30 mouse cellular contexts compared by ENCODE assay signal in the genomic region with DNA sequence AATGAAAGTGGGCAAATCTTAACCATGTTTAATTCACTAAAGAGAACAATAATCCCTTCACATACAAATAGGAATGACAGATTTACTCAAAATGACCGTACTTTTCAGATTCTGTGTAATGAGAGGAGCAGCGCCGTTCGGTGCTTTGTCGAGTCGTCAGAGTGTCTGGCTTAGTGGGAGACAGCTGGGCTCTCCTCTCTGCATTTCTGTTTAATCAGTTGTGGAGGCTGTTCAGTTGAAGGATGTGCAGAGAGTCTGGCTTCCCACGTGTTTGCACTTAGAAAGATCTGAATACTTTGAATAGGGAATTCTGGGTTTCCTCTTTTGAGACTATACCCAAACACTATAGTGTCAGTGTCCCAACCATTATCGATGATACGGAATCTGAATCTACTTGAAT. TPM values are rescaled to one million over a fixed set of nuclear protein-coding genes. Genes with fewer than 3 reads are reported as not detected.
DNase-seq lines count a peak whose midpoint lies in the region; ATAC-seq and TF ChIP-seq lines count a peak whose summit lies in the region.
"Had no signal": no experiment of that assay in that cellular context is flagged by ENCODE, and none has a peak within 500 bp of the region (broad histone marks: within the 10 kb centered on the region; RNA-seq: fewer than 3 reads in every experiment).

No protein-coding gene starts in this region.

- ATAC-seq in forebrain, embryonic 16.5 days: peak; percentile 57; the same call in 1 of the 2 replicates
- no peak for ATAC-seq in forebrain, embryonic 12.5 days (ENCODE audit: low FRiP score)
- no peak for ATAC-seq in activated CD4-positive, CD25-positive, alpha-beta regulatory T cell, adult 4 months
- ATAC-seq: CD4-positive, CD25-positive, alpha-beta regulatory T cell, adult 4 months; intestine, postnatal 0 days had no signal

- no peak overlapping the region for H3K4me3 ChIP-seq in forebrain, embryonic 16.5 days (replicated peaks; ENCODE audit: low read length)
- H3K4me3 ChIP-seq in forebrain, embryonic 12.5 days (replicated peaks): no peak overlapping the region
- H3K4me3 ChIP-seq: embryonic facial prominence, embryonic 12.5 days; embryonic facial prominence, embryonic 15.5 days; heart, adult 2 months; heart, embryonic 10.5 days; heart, embryonic 13.5 days; hindbrain, embryonic 12.5 days; hindbrain, embryonic 15.5 days had no signal

- 45% methylated on average over 9 of the region's 9 CpGs for WGBS in forebrain, embryonic 16.5 days
- 62% methylated on average over 9 of the region's 9 CpGs for WGBS in forebrain, embryonic 12.5 days

- H3K27ac ChIP-seq in forebrain, embryonic 16.5 days (ENCODE audit: low read length): no peak overlapping the region
- no peak overlapping the region for H3K27ac ChIP-seq in forebrain, embryonic 12.5 days
- H3K27ac ChIP-seq: embryonic facial prominence, embryonic 12.5 days; embryonic facial prominence, embryonic 15.5 days; heart, adult 2 months; heart, embryonic 10.5 days; heart, embryonic 13.5 days; hindbrain, embryonic 12.5 days; hindbrain, embryonic 15.5 days had no signal

- H3K9ac ChIP-seq in forebrain, embryonic 16.5 days (replicated peaks; ENCODE audit: low read depth, low read length): no peak overlapping the region
- no peak overlapping the region for H3K9ac ChIP-seq in forebrain, embryonic 12.5 days
- H3K9ac ChIP-seq: embryonic facial prominence, embryonic 12.5 days; embryonic facial prominence, embryonic 15.5 days; heart, embryonic 13.5 days; hindbrain, embryonic 12.5 days; hindbrain, embryonic 15.5 days had no signal

- H3K4me2 ChIP-seq in forebrain, embryonic 16.5 days (ENCODE audit: low read length): no peak overlapping the region
- H3K4me2 ChIP-seq in forebrain, embryonic 12.5 days: no peak overlapping the region
- H3K4me2 ChIP-seq: embryonic facial prominence, embryonic 12.5 days; embryonic facial prominence, embryonic 15.5 days; heart, embryonic 13.5 days; hindbrain, embryonic 12.5 days; hindbrain, embryonic 15.5 days had no signal

- peak; percentile 55 for DNase-seq in heart, adult 11 months
- DNase-seq in heart, postnatal 14 days: no peak
- peak; percentile 32 to 39 for DNase-seq in left cerebral cortex, postnatal 14 days (ENCODE audit: low spot score in 2 of 2)
- DNase-seq in left cerebral cortex, adult 11 months (ENCODE audit: low spot score): no peak
- DNase-seq in brain, embryonic 14.5 days (ENCODE audit: low read depth): peak; percentile 47
- DNase-seq: adrenal gland, adult 8-10 months; adrenal gland, postnatal 25 days; cerebellum, adult 11 months; cerebellum, adult 2 months; cerebellum, adult 9-11 months; cerebellum, postnatal 25 days; gastrocnemius, postnatal 25 days; heart, adult 2 months had no signal

- no peaks in the 10 kb centered on the region for H3K36me3 ChIP-seq in forebrain, embryonic 16.5 days (ENCODE audit: control insufficient read depth, insufficient read depth)
- no peaks in the 10 kb centered on the region for H3K36me3 ChIP-seq in forebrain, embryonic 12.5 days (replicated peaks)
- H3K36me3 ChIP-seq: embryonic facial prominence, embryonic 12.5 days; embryonic facial prominence, embryonic 15.5 days; heart, embryonic 10.5 days; heart, embryonic 13.5 days; hindbrain, embryonic 12.5 days; hindbrain, embryonic 15.5 days had no signal

- H3K4me1 ChIP-seq in forebrain, embryonic 16.5 days (replicated peaks; ENCODE audit: control insufficient read depth, insufficient read depth, low read length): no peaks in the 10 kb centered on the region
- H3K4me1 ChIP-seq in forebrain, embryonic 12.5 days: no peaks in the 10 kb centered on the region
- H3K4me1 ChIP-seq: embryonic facial prominence, embryonic 15.5 days; heart, embryonic 10.5 days; hindbrain, embryonic 12.5 days; hindbrain, embryonic 15.5 days had no signal

- H3K9me3 ChIP-seq in forebrain, embryonic 16.5 days (ENCODE audit: control insufficient read depth, low read length): no peaks in the 10 kb centered on the region
- H3K9me3 ChIP-seq in forebrain, embryonic 12.5 days: no peaks in the 10 kb centered on the region
- H3K9me3 ChIP-seq: embryonic facial prominence, embryonic 12.5 days; embryonic facial prominence, embryonic 15.5 days; heart, embryonic 10.5 days; heart, embryonic 13.5 days; hindbrain, embryonic 12.5 days; hindbrain, embryonic 15.5 days had no signal

- TF ChIP-seq POLR2A in brain, embryonic 14.5 days (IDR thresholded peaks at IDR 0.05; ENCODE audit: borderline replicate concordance, extremely low read depth, insufficient read depth, insufficient read length, poor library complexity, severe bottlenecking): no peak

- no peak for TF ChIP-seq CTCF in brain, embryonic 14.5 days (IDR thresholded peaks at IDR 0.05; ENCODE audit: borderline replicate concordance, extremely low read depth, insufficient read depth, insufficient read length)

- intact Hi-C loops in heart, postnatal 14 days (cut with DNase I): no loop called here
- intact Hi-C loops in left cerebral cortex, postnatal 14 days (cut with DNase I): loop anchor here (10.0 kb wide), 1 partner anchor 1437 kb away; no protein-coding TSS in a partner anchor

- no peaks in the 10 kb centered on the region for H3K27me3 ChIP-seq in forebrain, embryonic 16.5 days (replicated peaks; ENCODE audit: control insufficient read depth, insufficient read depth, low read length)
- no peaks in the 10 kb centered on the region for H3K27me3 ChIP-seq in forebrain, embryonic 12.5 days
- H3K27me3 ChIP-seq: embryonic facial prominence, embryonic 12.5 days; embryonic facial prominence, embryonic 15.5 days; heart, embryonic 13.5 days; hindbrain, embryonic 12.5 days; hindbrain, embryonic 15.5 days had no signal

RNA-seq across cellular contexts. Expression of a gene that starts 7.0 kb away (rescaled TPM):
- polyA plus RNA-seq in forebrain, embryonic 16.5 days (2015; fragmentation: Nextera tagmentation; extraction: Ambion mirVana): 0.16 and 0.18 TPM in 2 replicates
- polyA plus RNA-seq in forebrain, embryonic 12.5 days (2016; fragmentation: Nextera tagmentation; extraction: Ambion mirVana): 0.37 and 0.40 TPM in 2 replicates
- total RNA-seq in heart, postnatal 14 days (2021): under 1 TPM; 0.31 to 0.39 TPM
- total RNA-seq in left cerebral cortex, postnatal 14 days (2021): under 1 TPM; 0.21 to 0.31 TPM
- polyA plus RNA-seq in brain, embryonic 14.5 days (2012; rRNA removed): 0.19 and 0.59 TPM in 2 replicates
- polyA plus RNA-seq in activated CD4-positive, CD25-positive, alpha-beta regulatory T cell, adult 4 months (2017; shearing (Covaris generic)): not detected
- total RNA-seq: adrenal gland, adult 8-10 months; adrenal gland, postnatal 25 days; common myeloid progenitor, adult 5-6 weeks; gastrocnemius, adult 8-10 months; gastrocnemius, postnatal 25 days; heart, adult 2 months; heart, postnatal 25 days; hematopoietic stem cell, adult 5-6 weeks; MEL had no signal
- polyA plus RNA-seq: C2C12; CD4-positive, CD25-positive, alpha-beta regulatory T cell, adult 4 months had no signal

RNA-seq across cellular contexts. Expression of a gene that starts 23.0 kb away (rescaled TPM):
- polyA plus RNA-seq in forebrain, embryonic 16.5 days (2015; fragmentation: Nextera tagmentation; extraction: Ambion mirVana): 6.2 and 6.4 TPM in 2 replicates
- polyA plus RNA-seq in forebrain, embryonic 12.5 days (2016; fragmentation: Nextera tagmentation; extraction: Ambion mirVana): 1.1 and 1.2 TPM in 2 replicates
- total RNA-seq in heart, postnatal 14 days (2021): 10 to 100 TPM; 11.8 to 13.1 TPM
- total RNA-seq in left cerebral cortex, postnatal 14 days (2021): 10 to 100 TPM; 43.6 to 47.4 TPM
- polyA plus RNA-seq in brain, embryonic 14.5 days (2012; rRNA removed): 4.8 and 8.3 TPM in 2 replicates
- polyA plus RNA-seq in activated CD4-positive, CD25-positive, alpha-beta regulatory T cell, adult 4 months (2017; shearing (Covaris generic)): under 1 TPM in 1 of 2 experiments, not detected in 1; 0.12 TPM
- total RNA-seq: MEL had no signal
- polyA plus RNA-seq: C2C12 had no signal

RNA-seq across cellular contexts. Expression of a gene that starts 23.0 kb away (rescaled TPM):
- 1.9 and 2.4 TPM in 2 replicates for polyA plus RNA-seq in forebrain, embryonic 16.5 days (2015; fragmentation: Nextera tagmentation; extraction: Ambion mirVana)
- 1.1 and 1.5 TPM in 2 replicates for polyA plus RNA-seq in forebrain, embryonic 12.5 days (2016; fragmentation: Nextera tagmentation; extraction: Ambion mirVana)
- total RNA-seq in heart, postnatal 14 days (2021): 10 to 100 TPM; 21.0 to 21.5 TPM
- total RNA-seq in left cerebral cortex, postnatal 14 days (2021): 10 to 100 TPM in 1 of 2 experiments, 1 to 10 TPM in 1; 9.9 to 10.3 TPM
- polyA plus RNA-seq in brain, embryonic 14.5 days (2012; rRNA removed): 2.6 and 4.0 TPM in 2 replicates
- polyA plus RNA-seq in activated CD4-positive, CD25-positive, alpha-beta regulatory T cell, adult 4 months (2017; shearing (Covaris generic)): not detected
- total RNA-seq: MEL had no signal
- polyA plus RNA-seq: C2C12; CD4-positive, CD25-positive, alpha-beta regulatory T cell, adult 4 months had no signal

RNA-seq across cellular contexts. Expression of a gene that starts 29.8 kb away (rescaled TPM):
- polyA plus RNA-seq in forebrain, embryonic 16.5 days (2015; fragmentation: Nextera tagmentation; extraction: Ambion mirVana): 0.19 and 0.46 TPM in 2 replicates
- 0.12 and 0.13 TPM in 2 replicates for polyA plus RNA-seq in forebrain, embryonic 12.5 days (2016; fragmentation: Nextera tagmentation; extraction: Ambion mirVana)
- 1 to 10 TPM; 1.4 to 2.3 TPM for total RNA-seq in heart, postnatal 14 days (2021)
- under 1 TPM; 0.55 TPM for total RNA-seq in left cerebral cortex, postnatal 14 days (2021)
- 0.21 and 0.29 TPM in 2 replicates for polyA plus RNA-seq in brain, embryonic 14.5 days (2012; rRNA removed)
- under 1 TPM in 1 of 2 experiments, not detected in 1; 0.21 TPM for polyA plus RNA-seq in activated CD4-positive, CD25-positive, alpha-beta regulatory T cell, adult 4 months (2017; shearing (Covaris generic))
- total RNA-seq: common myeloid progenitor, adult 5-6 weeks; gastrocnemius, adult 8-10 months; MEL had no signal
- polyA plus RNA-seq: C2C12; CD4-positive, CD25-positive, alpha-beta regulatory T cell, adult 4 months; embryonic facial prominence, embryonic 15.5 days; intestine, postnatal 0 days had no signal

Comparison
In these comparisons a context has a peak if more than half of its experiments do, and no peak if none do; other contexts are left out.
1. DNase-seq: peak in heart, adult 11 months (single experiment), left cerebral cortex, postnatal 14 days (2 of 2) and brain, embryonic 14.5 days (single experiment); none in heart, postnatal 14 days (0 of 2) and left cerebral cortex, adult 11 months (single experiment).